Mouse (Mus musculus) fibroblast of lung, adult 2 months (primary cell): Measurements from ENCODE around the gene Samd15.

Experiments
- DNase-seq: peaks from one replicate; pipeline ENCODE4 v3.0.0-alpha.2; 2011; ENCODE audit warnings: low read depth

Gene Samd15

GRCm38 (mm10) chr12:87230379-87230895, 30.9 kb downstream of the Samd15 start:
- no peak for DNase-seq

- DNase-seq = no peak
Measured at GRCm38 (mm10) chr12:87236882-87237483, 37.5 kb downstream of the Samd15 start.

GRCm38 (mm10) chr12:87238632-87239031, 39.1 kb downstream of the Samd15 start, which contains the start of gene Noxred1:
Gene Noxred1, minus strand, starts transcription at chr12:87238732.
- DNase-seq = no peak

- no peak for DNase-seq
Measured at GRCm38 (mm10) chr12:87250161-87250560, 50.6 kb downstream of the Samd15 start.

DNA sequence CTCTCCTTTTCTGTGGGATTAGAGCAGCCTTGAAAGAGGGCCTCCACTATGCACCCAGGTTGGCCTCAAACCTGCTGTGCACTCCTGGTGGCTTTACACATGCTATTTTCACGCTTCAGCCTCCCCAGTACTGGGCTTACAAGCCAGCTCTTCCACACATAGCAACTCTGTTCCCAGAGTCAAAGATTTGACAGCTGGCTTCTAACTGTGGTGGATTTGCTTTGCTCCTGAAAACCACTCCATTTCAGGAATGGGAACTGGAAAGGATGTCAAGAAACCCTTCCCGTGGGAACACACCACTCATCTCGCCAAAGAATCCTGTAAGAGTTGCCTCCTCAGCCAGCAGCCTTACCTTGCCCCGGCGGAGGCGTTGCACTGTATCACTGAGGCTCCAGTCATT, 54.4 kb downstream of the Samd15 start:
- DNase-seq = no peak

- DNase-seq = no peak
Measured at GRCm38 (mm10) chr12:87256629-87257028, 57.1 kb downstream of the Samd15 start.

GRCm38 (mm10) chr12:87260562-87260961, 61.0 kb downstream of the Samd15 start:
- no peak for DNase-seq
